Mouse (Mus musculus) olfactory bulb, adult 2 months (tissue): ENCODE measurements at regions not wholly inside any gene's neighbourhood (a gene's known extent, or its start where the extent isn't known, plus 50 kb on each side); places are given as distances from the start of the nearest gene placed in this dataset.

Experiments
- CTCF ChIP-seq: fragments of 200-500 bp; IDR thresholded peaks from 2 replicates; pipeline ENCODE4 v1.5.1; 2012; ENCODE audit warnings: low read depth, mild to moderate bottlenecking, low read length, moderate library complexity; ENCODE audit not compliant: insufficient read depth
- POLR2A ChIP-seq: fragments of 200-500 bp; IDR thresholded peaks from 2 replicates; pipeline ENCODE4 v1.6.1; 2012; ENCODE audit warnings: mild to moderate bottlenecking, low read depth, low read length, moderate library complexity; ENCODE audit not compliant: insufficient read depth

DNA sequence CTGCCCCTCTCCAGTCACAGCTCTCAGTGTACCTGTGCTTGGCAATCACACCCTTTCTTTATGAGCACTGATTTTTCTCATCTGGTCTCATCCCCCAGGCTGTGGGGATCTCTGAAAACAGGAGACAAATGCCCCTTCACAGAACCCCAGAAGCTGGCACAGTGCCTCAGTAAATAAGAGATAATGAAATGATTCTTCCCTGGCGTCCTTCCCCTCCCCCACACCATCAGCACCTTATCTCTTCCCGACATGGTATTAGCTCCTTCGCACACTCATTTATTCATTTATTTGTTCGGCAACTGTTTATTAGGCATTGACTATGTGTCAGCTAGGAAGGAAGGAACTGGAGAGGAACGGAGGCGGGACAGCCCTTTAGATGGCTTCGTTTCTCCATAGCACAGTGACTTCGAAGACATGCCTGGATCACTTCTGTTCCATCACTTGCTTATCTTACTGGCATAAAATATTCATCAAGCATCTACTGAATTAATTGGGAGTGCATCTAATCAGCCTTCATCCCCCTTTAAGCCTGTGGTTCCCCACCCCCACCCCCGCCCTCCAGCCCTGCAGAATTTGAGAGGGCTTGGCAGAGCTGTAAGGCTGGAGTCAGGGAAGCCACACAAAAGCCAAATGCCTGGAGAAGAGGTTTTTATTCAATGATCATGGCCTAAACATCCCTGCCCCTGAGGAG, 51.6 kb upstream of the Tbc1d21 start:
- no peak for TF ChIP-seq POLR2A
- no peak for TF ChIP-seq CTCF
